Mouse (Mus musculus) megakaryocyte-erythroid progenitor cell, adult 5 weeks (primary cell): Measurements from ENCODE around the gene Uckl1. TPM values are rescaled to one million over a fixed set of nuclear protein-coding genes. Genes with fewer than 3 reads are reported as not detected.

Experiments
- polyA plus RNA-seq: library from polyadenylated mRNA; stranded (reverse); fragments of >175 nt; gene quantifications from 2 replicates; pipeline ENCODE4 v1.2.3, GENCODE M21; 2012

Gene Uckl1
- 68.5 and 70.4 TPM in 2 replicates for polyA plus RNA-seq

GRCm38 (mm10) chr2:181584411-181584942 lies at the start of gene Uckl1:
Uckl1 (minus strand) TSS chr2:181584892.

GRCm38 (mm10) chr2:181598454-181599351 lies 14.0 kb upstream of the Uckl1 start, which contains the start of gene Samd10:
Samd10 (minus strand) TSS chr2:181599212.

GRCm38 (mm10) chr2:181592231-181593041 lies 7.7 kb upstream of the Uckl1 start, which contains the start of gene Zfp512b:
Zfp512b (minus strand) TSS chr2:181592803.

GRCm38 (mm10) chr2:181591528-181592085 lies 6.9 kb upstream of the Uckl1 start, which contains the start of gene Prpf6:
Prpf6 (plus strand) TSS chr2:181591868.

GRCm38 (mm10) chr2:181520118-181520935 lies 64.4 kb downstream of the Uckl1 start, which contains the start of gene Dnajc5:
Dnajc5 (plus strand) TSS chr2:181520485.

Other genes starting within 250 kb of the Uckl1 start
- 32.0 and 40.5 TPM in 2 replicates for gene Zgpat, start 220.0 kb downstream of the Uckl1 start, polyA plus RNA-seq
- 16.0 and 20.7 TPM in 2 replicates for gene Arfrp1, start 219.5 kb downstream of the Uckl1 start, polyA plus RNA-seq
- gene Lime1, start 204.8 kb downstream of the Uckl1 start, polyA plus RNA-seq: 48.6 and 51.5 TPM in 2 replicates
- gene Zbtb46, start 125.5 kb downstream of the Uckl1 start, polyA plus RNA-seq: 1.3 and 2.0 TPM in 2 replicates
- gene Abhd16b, start 91.7 kb downstream of the Uckl1 start, polyA plus RNA-seq: 0.03 and 0.05 TPM in 2 replicates
- 51.1 and 51.3 TPM in 2 replicates for gene Tpd52l2, start 87.8 kb downstream of the Uckl1 start, polyA plus RNA-seq
- gene Dnajc5, start 64.4 kb downstream of the Uckl1 start, polyA plus RNA-seq: 27.2 and 29.7 TPM in 2 replicates
- gene Prpf6, start 7.0 kb upstream of the Uckl1 start, polyA plus RNA-seq: 14.2 and 19.5 TPM in 2 replicates
- 83.7 and 124 TPM in 2 replicates for gene Zfp512b, start 7.9 kb upstream of the Uckl1 start, polyA plus RNA-seq
- 6.1 and 6.3 TPM in 2 replicates for gene Samd10, start 14.3 kb upstream of the Uckl1 start, polyA plus RNA-seq
- 0.12 TPM in 1 of 2 replicates, not detected in the other for gene Gm29797, start 72.1 kb upstream of the Uckl1 start, polyA plus RNA-seq
- gene Sox18, start 86.7 kb upstream of the Uckl1 start, polyA plus RNA-seq: 0.35 and 0.37 TPM in 2 replicates
- 9.2 and 9.4 TPM in 2 replicates for gene Tcea2, start 95.4 kb upstream of the Uckl1 start, polyA plus RNA-seq
- 163 and 195 TPM in 2 replicates for gene Rgs19, start 109.1 kb upstream of the Uckl1 start, polyA plus RNA-seq
- gene Lkaaear1, start 113.5 kb upstream of the Uckl1 start, polyA plus RNA-seq: not detected in 2 replicates
- not detected in 2 replicates for gene Oprl1, start 130.1 kb upstream of the Uckl1 start, polyA plus RNA-seq
- 0.01 and 0.04 TPM in 2 replicates for gene Myt1, start 178.4 kb upstream of the Uckl1 start, polyA plus RNA-seq